Mouse (Mus musculus) MEL (cell line): ENCODE results near the gene Sbno2. TPM values are rescaled to one million over a fixed set of nuclear protein-coding genes. Genes with fewer than 3 reads are reported as not detected.

Source experiments
- DNase-seq: peaks from one replicate; pipeline ENCODE4 v3.0.0; 2011; ENCODE audit warnings: low read depth, low spot score
- H3K27ac ChIP-seq: 2 replicates; pipeline ENCODE4 v1.5.1; 2012; ENCODE audit warnings: low read depth, mild to moderate bottlenecking, control low read depth, low read length, moderate library complexity; ENCODE audit not compliant: control insufficient read depth
- H3K27me3 ChIP-seq, 2 experiments: fragments of 150-350 bp in 1 of 2; sonication (generic) in 1 of 2; 2 replicates each; pipeline ENCODE4 v1.6.1; 2012; ENCODE audit warnings: low read length in 2 of 2, mild to moderate bottlenecking in 2 of 2, improper control_type of control experiment in 1 of 2, moderate library complexity in 1 of 2; ENCODE audit not compliant: insufficient read depth in 2 of 2, control insufficient read depth in 1 of 2
- H3K36me3 ChIP-seq, 2 experiments: 2 replicates each; pipeline ENCODE4 v1.6.1; 2012 to 2014; ENCODE audit warnings: low read length in 2 of 2, improper control_type of control experiment in 1 of 2, inconsistent platforms in 1 of 2, mild to moderate bottlenecking in 1 of 2; ENCODE audit not compliant: insufficient read depth in 2 of 2, control insufficient read depth in 1 of 2
- H3K4me1 ChIP-seq, 2 experiments: fragments of 150-350 bp in 1 of 2; sonication (generic) in 1 of 2; 2 replicates each; pipeline ENCODE4 v1.6.1; 2012; ENCODE audit warnings: low read length in 2 of 2, improper control_type of control experiment in 1 of 2, mild to moderate bottlenecking in 1 of 2; ENCODE audit not compliant: insufficient read depth in 2 of 2, control insufficient read depth in 1 of 2
- H3K4me3 ChIP-seq, 2 experiments: fragments of 150-350 bp in 1 of 2; sonication (generic) in 1 of 2; 2 replicates each; pipeline ENCODE4 v1.5.1; 2012; ENCODE audit warnings: low read depth in 2 of 2, low read length in 2 of 2, mild to moderate bottlenecking in 2 of 2, moderate library complexity in 2 of 2, control low read depth in 1 of 2, improper control_type of control experiment in 1 of 2; ENCODE audit not compliant: control insufficient read depth in 1 of 2, insufficient read depth in 1 of 2
- H3K79me2 ChIP-seq: 2 replicates; pipeline ENCODE4 v1.6.1; 2012; ENCODE audit warnings: mild to moderate bottlenecking, low read length, moderate library complexity; ENCODE audit not compliant: control insufficient read depth, poor library complexity, insufficient read depth
- H3K9ac ChIP-seq: 2 replicates; pipeline ENCODE4 v1.6.1; 2012; ENCODE audit warnings: low read depth, mild to moderate bottlenecking, control low read depth, low read length, moderate library complexity; ENCODE audit not compliant: control insufficient read depth, poor library complexity, severe bottlenecking
- H3K9me3 ChIP-seq: fragments of 150-350 bp; sonication (generic); replicated peaks from 2 replicates; pipeline ENCODE4 v1.6.1; 2012; ENCODE audit warnings: mild to moderate bottlenecking, low read length, improper control_type of control experiment, moderate library complexity; ENCODE audit not compliant: insufficient read depth
- BHLHE40 ChIP-seq: IDR thresholded peaks from 2 replicates; pipeline ENCODE4 v1.6.1; 2012; ENCODE audit warnings: low read depth, mild to moderate bottlenecking, inconsistent platforms, low read length, improper control_type of control experiment, borderline replicate concordance
- CHD1 ChIP-seq: IDR thresholded peaks from 2 replicates; pipeline ENCODE4 v1.6.1; 2012; ENCODE audit warnings: low read depth, mild to moderate bottlenecking, inconsistent platforms, low read length, improper control_type of control experiment
- CHD2 ChIP-seq: IDR thresholded peaks from 2 replicates; pipeline ENCODE4 v1.6.1; 2011; ENCODE audit warnings: low read length, improper control_type of control experiment
- CTCF ChIP-seq, 3 experiments: IDR thresholded peaks in 2 of 3; conservative IDR thresholded peaks in 1 of 3; 2 replicates each; pipeline ENCODE4 v1.5.1; 2011 to 2012; ENCODE audit warnings: low read length in 3 of 3, low read depth in 2 of 3, mild to moderate bottlenecking in 2 of 3, improper control_type of control experiment in 1 of 3, inconsistent platforms in 1 of 3, mixed read lengths in 1 of 3, moderate library complexity in 1 of 3; ENCODE audit not compliant: control insufficient read depth in 1 of 3, insufficient read depth in 1 of 3, poor library complexity in 1 of 3, severe bottlenecking in 1 of 3
- E2F4 ChIP-seq: IDR thresholded peaks from 2 replicates; pipeline ENCODE4 v1.6.1; 2011; ENCODE audit warnings: low read depth, low read length, improper control_type of control experiment, borderline replicate concordance
- ELF1 ChIP-seq: IDR thresholded peaks from 2 replicates; pipeline ENCODE4 v1.6.1; 2014; ENCODE audit warnings: low read depth, mild to moderate bottlenecking, inconsistent platforms, low read length, improper control_type of control experiment, moderate library complexity
- EP300 ChIP-seq, 2 experiments: IDR thresholded peaks; 2 replicates each; pipeline ENCODE4 v1.6.1; 2011; ENCODE audit warnings: improper control_type of control experiment in 2 of 2, low read length in 2 of 2, low read depth in 1 of 2, mild to moderate bottlenecking in 1 of 2
- GABPA ChIP-seq: IDR thresholded peaks from 2 replicates; pipeline ENCODE4 v1.6.1; 2012; ENCODE audit warnings: low read depth, mild to moderate bottlenecking, inconsistent platforms, low read length, improper control_type of control experiment, moderate library complexity
- GATA1 ChIP-seq: IDR thresholded peaks from 2 replicates; pipeline ENCODE4 v1.6.1; 2011; ENCODE audit warnings: low read depth, low read length, improper control_type of control experiment
- HCFC1 ChIP-seq: IDR thresholded peaks from 2 replicates; pipeline ENCODE4 v1.6.1; 2012; ENCODE audit warnings: low read depth, mild to moderate bottlenecking, inconsistent platforms, low read length, improper control_type of control experiment, moderate library complexity
- JUND ChIP-seq: IDR thresholded peaks from 2 replicates; pipeline ENCODE4 v1.6.1; 2011; ENCODE audit warnings: low read depth, mild to moderate bottlenecking, improper control_type of control experiment, low read length
- KAT2A ChIP-seq: conservative IDR thresholded peaks from 2 replicates; pipeline ENCODE4 v1.6.1; 2012; ENCODE audit warnings: low read depth, low read length, improper control_type of control experiment, inconsistent platforms
- MAFK ChIP-seq: IDR thresholded peaks from 2 replicates; pipeline ENCODE4 v1.6.1; 2011; ENCODE audit warnings: low read depth, mild to moderate bottlenecking, low read length, improper control_type of control experiment, borderline replicate concordance
- MAX ChIP-seq: IDR thresholded peaks from 2 replicates; pipeline ENCODE4 v1.6.1; 2011; ENCODE audit warnings: low read length, improper control_type of control experiment
- MAZ ChIP-seq: IDR thresholded peaks from 2 replicates; pipeline ENCODE4 v1.6.1; 2012; ENCODE audit warnings: low read depth, mild to moderate bottlenecking, inconsistent platforms, low read length, improper control_type of control experiment
- MEF2A ChIP-seq: IDR thresholded peaks from 2 replicates; pipeline ENCODE4 v1.6.1; 2014; ENCODE audit warnings: low read depth, mild to moderate bottlenecking, inconsistent platforms, low read length, improper control_type of control experiment; ENCODE audit not compliant: poor library complexity, insufficient replicate concordance, severe bottlenecking; ENCODE audit errors: extremely low read depth
- MXI1 ChIP-seq: IDR thresholded peaks from 2 replicates; pipeline ENCODE4 v1.6.1; 2011; ENCODE audit warnings: mild to moderate bottlenecking, low read depth, low read length, improper control_type of control experiment
- MYB ChIP-seq: IDR thresholded peaks from 2 replicates; pipeline ENCODE4 v1.6.1; 2011; ENCODE audit warnings: mild to moderate bottlenecking, low read depth, low read length, improper control_type of control experiment
- MYC ChIP-seq: IDR thresholded peaks from 2 replicates; pipeline ENCODE4 v1.6.1; 2011; ENCODE audit warnings: low read depth, mild to moderate bottlenecking, low read length, improper control_type of control experiment, moderate library complexity
- NELFE ChIP-seq: IDR thresholded peaks from 2 replicates; pipeline ENCODE4 v1.6.1; 2011; ENCODE audit warnings: low read depth, low read length, improper control_type of control experiment
- NRF1 ChIP-seq: IDR thresholded peaks from 2 replicates; pipeline ENCODE4 v1.6.1; 2014; ENCODE audit warnings: low read depth, mild to moderate bottlenecking, inconsistent platforms, low read length, improper control_type of control experiment, moderate library complexity; ENCODE audit not compliant: poor library complexity, insufficient read depth, severe bottlenecking
- POLR2A ChIP-seq, 2 experiments: IDR thresholded peaks; 2 replicates each; pipeline ENCODE4 v1.6.1; 2011 to 2012; ENCODE audit warnings: low read length in 2 of 2, mild to moderate bottlenecking in 2 of 2, control low read depth in 1 of 2, improper control_type of control experiment in 1 of 2, low read depth in 1 of 2, moderate library complexity in 1 of 2; ENCODE audit not compliant: control insufficient read depth in 1 of 2, insufficient read depth in 1 of 2, poor library complexity in 1 of 2
- POLR2AphosphoS2 ChIP-seq: IDR thresholded peaks from 2 replicates; pipeline ENCODE4 v1.6.1; 2011; ENCODE audit warnings: low read length, improper control_type of control experiment
- POLR2AphosphoS5 ChIP-seq: IDR thresholded peaks from 2 replicates; pipeline ENCODE4 v1.6.1; 2012; ENCODE audit warnings: low read depth, borderline replicate concordance, mild to moderate bottlenecking, inconsistent platforms, low read length, moderate library complexity, mixed read lengths
- RAD21 ChIP-seq: IDR thresholded peaks from 2 replicates; pipeline ENCODE4 v1.6.1; 2011; ENCODE audit warnings: mild to moderate bottlenecking, low read depth, low read length, improper control_type of control experiment
- RCOR1 ChIP-seq: IDR thresholded peaks from 2 replicates; pipeline ENCODE4 v1.6.1; 2012; ENCODE audit warnings: low read depth, mild to moderate bottlenecking, inconsistent platforms, low read length, improper control_type of control experiment
- SIN3A ChIP-seq: IDR thresholded peaks from 2 replicates; pipeline ENCODE4 v1.6.1; 2012; ENCODE audit warnings: low read length, improper control_type of control experiment, inconsistent platforms
- SMC3 ChIP-seq: IDR thresholded peaks from 2 replicates; pipeline ENCODE4 v1.6.1; 2011; ENCODE audit warnings: low read depth, low read length, improper control_type of control experiment
- TAL1 ChIP-seq: IDR thresholded peaks from 2 replicates; pipeline ENCODE4 v1.6.1; 2012; ENCODE audit warnings: mild to moderate bottlenecking, inconsistent platforms, low read length, moderate library complexity, mixed read lengths
- TBP ChIP-seq: IDR thresholded peaks from 2 replicates; pipeline ENCODE4 v1.8.0; 2011; ENCODE audit warnings: low read depth, low read length, improper control_type of control experiment
- TCF12 ChIP-seq: IDR thresholded peaks from 2 replicates; pipeline ENCODE4 v1.6.1; 2014; ENCODE audit warnings: low read depth, mild to moderate bottlenecking, inconsistent platforms, low read length, improper control_type of control experiment, moderate library complexity
- UBTF ChIP-seq: IDR thresholded peaks from 2 replicates; pipeline ENCODE4 v1.6.1; 2012; ENCODE audit warnings: low read depth, mild to moderate bottlenecking, inconsistent platforms, low read length, improper control_type of control experiment, moderate library complexity, borderline replicate concordance; ENCODE audit not compliant: insufficient read depth
- USF1 ChIP-seq: IDR thresholded peaks from 2 replicates; pipeline ENCODE4 v1.6.1; 2014; ENCODE audit warnings: low read depth, mild to moderate bottlenecking, inconsistent platforms, low read length, improper control_type of control experiment, moderate library complexity
- USF2 ChIP-seq, 2 experiments: IDR thresholded peaks; 2 replicates each; pipeline ENCODE4 v1.6.1; 2011 to 2012; ENCODE audit warnings: improper control_type of control experiment in 2 of 2, low read length in 2 of 2, borderline replicate concordance in 1 of 2, inconsistent platforms in 1 of 2, low read depth in 1 of 2, mild to moderate bottlenecking in 1 of 2; ENCODE audit not compliant: insufficient read depth in 1 of 2
- ZC3H11A ChIP-seq: IDR thresholded peaks from 2 replicates; pipeline ENCODE4 v1.6.1; 2012; ENCODE audit warnings: low read depth, mild to moderate bottlenecking, inconsistent platforms, low read length, improper control_type of control experiment
- ZKSCAN1 ChIP-seq: IDR thresholded peaks from 2 replicates; pipeline ENCODE4 v1.6.1; 2012; ENCODE audit warnings: low read depth, mild to moderate bottlenecking, inconsistent platforms, low read length, improper control_type of control experiment, moderate library complexity
- ZMIZ1 ChIP-seq: IDR thresholded peaks from 2 replicates; pipeline ENCODE4 v1.6.1; 2012; ENCODE audit warnings: low read depth, mild to moderate bottlenecking, inconsistent platforms, low read length, improper control_type of control experiment, moderate library complexity
- ZNF384 ChIP-seq: IDR thresholded peaks from 2 replicates; pipeline ENCODE4 v1.6.1; 2012; ENCODE audit warnings: low read depth, mild to moderate bottlenecking, inconsistent platforms, low read length, improper control_type of control experiment
- polyA plus RNA-seq, 2 experiments: library from polyadenylated mRNA; stranded (reverse) in 1 of 2; unstranded in 1 of 2; fragments of >175 nt in 1 of 2; fragments of >200 nt in 1 of 2; gene quantifications; 2 replicates each; pipeline versions ENCODE4 v1.2.1 to v1.2.4; 2012; ENCODE audit warnings: low replicate concordance in 2 of 2, low read depth in 1 of 2; ENCODE audit not compliant: insufficient read length in 2 of 2, insufficient read depth in 1 of 2, missing spikeins in 1 of 2
- total RNA-seq: library from RNA; depleted of rRNA; stranded (reverse); fragments of 300-350 nt; gene quantifications from 2 replicates; pipeline ENCODE4 v1.2.3, GENCODE M21; 2012

Sbno2 gene
- total and polyA plus RNA-seq, 3 experiments, result 15.8 to 29.0 TPM; not detected in 1

DNA sequence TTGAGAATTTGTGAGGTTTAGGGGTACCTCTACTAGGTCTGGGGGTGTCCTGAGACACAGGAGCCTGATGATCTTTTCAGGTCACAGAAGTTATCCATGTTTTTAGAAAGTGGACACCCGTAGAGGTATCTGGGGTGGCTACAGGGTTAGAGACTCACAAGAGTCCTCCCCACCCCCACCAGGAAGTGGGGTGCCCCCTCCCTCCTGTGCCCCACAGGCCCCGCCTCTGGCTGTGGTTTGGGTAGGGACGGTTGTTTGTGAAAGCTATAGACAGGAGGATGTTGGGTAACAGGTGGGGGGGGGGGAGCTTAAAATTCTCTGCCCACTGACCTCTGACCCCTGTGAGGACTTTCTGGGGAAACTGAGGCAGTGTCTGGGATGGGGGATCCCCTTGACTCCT is 88.0 kb downstream of the Sbno2 start:
- DNase-seq, result peak; percentile 80
- TF ChIP-seq MXI1, result 0 out of 2 replicates have a peak, but pooled peaks have one; percentile 16
- TF ChIP-seq RCOR1, result no peak
- TF ChIP-seq MYC, result no peak
- TF ChIP-seq ZNF384, result no peak
- TF ChIP-seq RAD21, result no peak
- TF ChIP-seq NELFE, result no peak; the same call in 1 of the 2 replicates
- peak; percentile 31; the same call in 1 of the 2 replicates for TF ChIP-seq TCF12
- TF ChIP-seq GATA1, result no peak
- TF ChIP-seq SMC3, result no peak
- TF ChIP-seq CHD1, result no peak
- no peak for TF ChIP-seq USF1
- TF ChIP-seq BHLHE40, result 0 out of 2 replicates have a peak, but pooled peaks have one; percentile 33
- TF ChIP-seq E2F4, result no peak
- no peak for TF ChIP-seq ZC3H11A
- TF ChIP-seq TBP, result no peak
- no peak for TF ChIP-seq GABPA
- no peak for TF ChIP-seq ZKSCAN1
- TF ChIP-seq CHD2, result peak; percentile 55
- no peak; a peak in 1 of 4 replicates for TF ChIP-seq POLR2A (IDR thresholded peaks at IDR 0.05; ENCODE audit: control insufficient read depth in 1 of 2, insufficient read depth in 1 of 2, low read depth in 1 of 2, low read length in 2 of 2, poor library complexity in 1 of 2)
- peak; percentile 98 for TF ChIP-seq MAZ
- no peak for TF ChIP-seq MEF2A
- no peak for TF ChIP-seq UBTF
- TF ChIP-seq JUND, result no peak
- peak in 1 of 2 experiments; percentile 57; a peak in 1 of 4 replicates for TF ChIP-seq EP300 (IDR thresholded peaks at IDR 0.05; ENCODE audit: low read depth in 1 of 2, low read length in 2 of 2)
- no peak for TF ChIP-seq ZMIZ1
- TF ChIP-seq KAT2A, result no peak
- TF ChIP-seq MAX, result no peak
- peak; percentile 65; the same call in 1 of the 2 replicates for TF ChIP-seq HCFC1
- no peak for TF ChIP-seq POLR2AphosphoS5
- TF ChIP-seq SIN3A, result peak; percentile 48
- no peak for TF ChIP-seq MAFK
- TF ChIP-seq MYB, result 0 out of 2 replicates have a peak, but pooled peaks have one; percentile 9
- TF ChIP-seq TAL1, result no peak
- TF ChIP-seq USF2 (IDR thresholded peaks at IDR 0.05; ENCODE audit: borderline replicate concordance in 1 of 2, insufficient read depth in 1 of 2, low read depth in 1 of 2, low read length in 2 of 2), result no peak
- TF ChIP-seq ELF1, result peak; percentile 94
- no peak for TF ChIP-seq CTCF (IDR thresholded peaks at IDR 0.05 in 2 of 3, conservative IDR thresholded peaks at IDR 0.05 in 1 of 3; ENCODE audit: control insufficient read depth in 1 of 3, insufficient read depth in 1 of 3, low read depth in 2 of 3, low read length in 3 of 3, poor library complexity in 1 of 3, severe bottlenecking in 1 of 3)
- no peak for TF ChIP-seq NRF1
- TF ChIP-seq POLR2AphosphoS2, result no peak

More for the DNA sequence above, 88.0 kb downstream of the Sbno2 start:
- peak overlapping the region; percentile 84 for H3K9ac ChIP-seq
- peak overlapping the region; percentile 80 for H3K27ac ChIP-seq
- H3K36me3 ChIP-seq, result peaks cover 0 to 11% of the 10 kb centered on the region in 2 experiments; a peak in 3 of 4 replicates
- H3K4me1 ChIP-seq, result peaks cover 10 to 19% of the 10 kb centered on the region in 2 experiments
- H3K27me3 ChIP-seq, result no peaks in the 10 kb centered on the region
- peaks cover 12% of the 10 kb centered on the region for H3K79me2 ChIP-seq
- H3K4me3 ChIP-seq, result peak overlapping the region; percentile 74 to 98
- no peaks in the 10 kb centered on the region for H3K9me3 ChIP-seq
